Mouse (Mus musculus): ENCODE data around the gene Stk38. TPM values are rescaled to one million over a fixed set of nuclear protein-coding genes. Genes with fewer than 3 reads are reported as not detected.

The Stk38 gene
- polyA plus RNA-seq, 1 experiment: 32.2 TPM

DNA sequence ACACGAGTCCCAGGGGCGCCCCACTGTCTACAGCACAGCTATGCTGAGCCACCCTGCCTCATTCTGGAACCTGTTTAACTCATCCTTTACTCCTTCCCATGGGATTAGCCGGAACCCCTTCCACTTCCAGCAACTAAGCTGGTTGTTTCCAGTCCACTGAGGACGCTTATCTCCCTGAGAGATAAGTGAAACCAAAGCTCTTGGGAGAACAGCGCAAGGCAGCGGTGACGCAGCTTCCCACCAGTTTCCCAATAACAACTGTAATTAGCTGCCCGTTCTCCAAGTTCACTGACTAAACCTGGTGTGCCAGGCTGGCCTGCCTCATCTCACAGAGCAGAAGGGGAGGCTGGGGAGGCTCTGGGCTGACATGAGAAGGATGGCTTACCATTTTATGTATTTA lies 86.7 kb downstream of the Stk38 start:
- Histone ChIP-seq H3K4me3 (replicated peaks) (no peak overlapping the region), H3K27me3 (replicated peaks) (peaks cover 8% of the 10 kb centered on the region), H3K36me3 (replicated peaks; ENCODE audit: low read length) (no peaks in the 10 kb centered on the region), H3K4me1 (peaks cover 23% of the 10 kb centered on the region), H3K9me3 (no peaks in the 10 kb centered on the region)
- TF ChIP-seq GATA1 (IDR thresholded peaks at IDR 0.05; ENCODE audit: borderline replicate concordance, low read length) (no peak), FLI1 (IDR thresholded peaks at IDR 0.05; ENCODE audit: low read length) (no peak)

Other genes starting within 250 kb of the Stk38 start
- gene Mapk13, start 238.7 kb downstream of the Stk38 start, polyA plus RNA-seq (2012; ENCODE audit: insufficient read depth, low replicate concordance): 0.50 TPM in 1 of 2 replicates, not detected in the other
- 8.8 and 9.5 TPM in 2 replicates for gene Brpf3, start 206.9 kb downstream of the Stk38 start, polyA plus RNA-seq (2012; ENCODE audit: insufficient read depth, low replicate concordance)
- gene Pnpla1, start 149.6 kb downstream of the Stk38 start, polyA plus RNA-seq (2012; ENCODE audit: insufficient read depth, low replicate concordance): 0.10 TPM in 1 of 2 replicates, not detected in the other
- gene 4930539E08Rik, start 92.7 kb downstream of the Stk38 start, polyA plus RNA-seq (2012; ENCODE audit: insufficient read depth, low replicate concordance): not detected in 2 replicates
- not detected in 2 replicates for gene Pxt1, start 64.2 kb downstream of the Stk38 start, polyA plus RNA-seq (2012; ENCODE audit: insufficient read depth, low replicate concordance)
- 27.8 and 60.1 TPM in 2 replicates for gene Kctd20, start 56.0 kb downstream of the Stk38 start, polyA plus RNA-seq (2012; ENCODE audit: insufficient read depth, low replicate concordance)
- 27.5 and 103 TPM in 2 replicates for gene Srsf3, start 24.6 kb upstream of the Stk38 start, polyA plus RNA-seq (2012; ENCODE audit: insufficient read depth, low replicate concordance)
- 228 and 253 TPM in 2 replicates for gene Cdkn1a, start 83.0 kb upstream of the Stk38 start, polyA plus RNA-seq (2012; ENCODE audit: insufficient read depth, low replicate concordance)
- 3.4 and 22.3 TPM in 2 replicates for gene Rab44, start 106.2 kb upstream of the Stk38 start, polyA plus RNA-seq (2012; ENCODE audit: insufficient read depth, low replicate concordance)
- 13.0 and 15.2 TPM in 2 replicates for gene Cpne5, start 230.2 kb upstream of the Stk38 start, polyA plus RNA-seq (2012; ENCODE audit: insufficient read depth, low replicate concordance)

All from megakaryocyte, embryonic 14.5 days (primary cell).